Mouse (Mus musculus) cerebellum, postnatal 10 days (tissue): ENCODE measurements at regions not wholly inside any gene's neighbourhood (a gene's known extent, or its start where the extent isn't known, plus 50 kb on each side); places are given as distances from the start of the nearest gene placed in this dataset.

ENCODE experiments used
- DNase-seq, 2 experiments: peaks; one replicate each; pipeline ENCODE4 v3.0.0; 2021; ENCODE audit warnings: mixed read lengths in 2 of 2

- DNase-seq, result peak; percentile 8 to 10
Measured at GRCm38 (mm10) chr14:19665756-19666155, 63.4 kb upstream of the Gm5458 start.

GRCm38 (mm10) chr14:19674046-19674445, 71.7 kb upstream of the Gm5458 start:
- no peak for DNase-seq

- DNase-seq, result no peak
Measured at GRCm38 (mm10) chr14:19688426-19688825, 62.6 kb upstream of the Nid2 start.

GRCm38 (mm10) chr14:19693606-19694005, 57.5 kb upstream of the Nid2 start:
- peak; percentile 75 to 77 for DNase-seq

DNA sequence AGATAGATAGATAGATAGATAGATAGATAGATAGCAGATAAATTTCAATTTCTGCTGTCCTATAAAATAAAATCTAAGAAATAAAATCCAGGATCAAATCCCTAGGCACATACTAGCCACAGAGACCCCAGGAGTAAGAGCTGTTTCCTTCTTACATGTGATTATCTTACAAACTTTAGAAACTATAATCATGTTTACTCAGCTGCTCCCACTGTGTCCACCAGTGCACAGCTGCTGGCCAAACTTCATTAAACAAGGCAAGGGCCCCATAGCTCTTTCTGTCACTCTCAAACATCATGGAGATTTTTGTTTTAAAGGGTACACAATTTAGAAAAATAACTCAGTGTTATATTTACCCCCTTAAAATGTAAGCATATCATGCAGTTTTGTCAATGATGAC, 56.8 kb upstream of the Nid2 start:
- DNase-seq, result no peak

GRCm38 (mm10) chr14:19699497-19699896, 51.6 kb upstream of the Nid2 start:
- no peak for DNase-seq
